Mouse (Mus musculus) limb, embryonic 13.5 days (tissue): ENCODE data around the gene Fpgs. TPM values are rescaled to one million over a fixed set of nuclear protein-coding genes. Genes with fewer than 3 reads are reported as not detected.

Source experiments
- ATAC-seq: fragments of 200-750 bp; cut with Nextera tagmentation; 2 replicates; pipeline ENCODE4 v1.8.0; 2017; ENCODE audit warnings: low read depth, moderate number of reproducible peaks, moderate TSS enrichment; ENCODE audit not compliant: low FRiP score
- H3K27ac ChIP-seq: fragments of 300-500 bp; sonication (generic); 2 replicates; pipeline ENCODE4 v1.5.1; 2015; ENCODE audit warnings: inconsistent platforms, mild to moderate bottlenecking, moderate library complexity
- H3K27me3 ChIP-seq: fragments of 300-500 bp; sonication (generic); 2 replicates; pipeline ENCODE4 v1.6.1; 2015; ENCODE audit warnings: mild to moderate bottlenecking, inconsistent platforms
- H3K36me3 ChIP-seq: fragments of 300-500 bp; sonication (generic); 2 replicates; pipeline ENCODE4 v1.6.1; 2015; ENCODE audit warnings: inconsistent platforms, mild to moderate bottlenecking, moderate library complexity
- H3K4me1 ChIP-seq: fragments of 300-500 bp; sonication (generic); 2 replicates; pipeline ENCODE4 v1.6.1; 2015; ENCODE audit warnings: inconsistent platforms
- H3K4me2 ChIP-seq: fragments of 300-500 bp; sonication (generic); replicated peaks from 2 replicates; pipeline ENCODE4 v1.6.1; 2015; ENCODE audit warnings: inconsistent platforms, mild to moderate bottlenecking, moderate library complexity
- H3K4me3 ChIP-seq: fragments of 300-500 bp; sonication (generic); 2 replicates; pipeline ENCODE4 v1.5.1; 2015; ENCODE audit warnings: moderate library complexity, mild to moderate bottlenecking, inconsistent platforms
- H3K9ac ChIP-seq: fragments of 300-500 bp; sonication (generic); 2 replicates; pipeline ENCODE4 v1.6.1; 2015; ENCODE audit warnings: mild to moderate bottlenecking, inconsistent platforms
- H3K9me3 ChIP-seq: fragments of 300-500 bp; sonication (generic); 2 replicates; pipeline ENCODE4 v1.6.1; 2016; ENCODE audit warnings: inconsistent platforms
- WGBS: fragments of 180-500 bp; shearing (Covaris S2); methylation state at CpG from one replicate; pipeline ENCODE4 v1.1.7; 2015; 5-methylcytosine and 5-hydroxymethylcytosine counted together
- polyA plus RNA-seq: library from polyadenylated mRNA; unstranded; fragments of >200 nt; fragmentation: Nextera tagmentation; extraction: Ambion mirVana; gene quantifications from 2 replicates; pipeline ENCODE4 v1.2.1, GENCODE M21; 2015

The Fpgs gene
- polyA plus RNA-seq: 34.3 and 35.4 TPM in 2 replicates

- H3K4me2 ChIP-seq: no peak within 1 kb of the TSS
- ATAC-seq: no peak
- no peaks in the 10 kb centered on the region for H3K4me1 ChIP-seq
- 75% methylated on average over 2 of the region's 2 CpGs for WGBS
- H3K9me3 ChIP-seq: no peaks in the 10 kb centered on the region
- no peak within 1 kb of the TSS for H3K9ac ChIP-seq
- H3K27me3 ChIP-seq: no peaks in the 10 kb centered on the region
- no peak within 1 kb of the TSS for H3K27ac ChIP-seq
- peaks cover 71% of the 10 kb centered on the region for H3K36me3 ChIP-seq
- no peak within 1 kb of the TSS for H3K4me3 ChIP-seq
Measured at GRCm38 (mm10) chr2:32704021-32704421, at the start of gene Fpgs. Gene Fpgs (minus strand): TSS chr2:32704145.

- WGBS: 64% methylated on average over 10 of the region's 10 CpGs
- H3K4me1 ChIP-seq: peaks cover 17% of the 10 kb centered on the region
Measured at GRCm38 (mm10) chr2:32752181-32752580, 48.2 kb upstream of the Fpgs start.

DNA sequence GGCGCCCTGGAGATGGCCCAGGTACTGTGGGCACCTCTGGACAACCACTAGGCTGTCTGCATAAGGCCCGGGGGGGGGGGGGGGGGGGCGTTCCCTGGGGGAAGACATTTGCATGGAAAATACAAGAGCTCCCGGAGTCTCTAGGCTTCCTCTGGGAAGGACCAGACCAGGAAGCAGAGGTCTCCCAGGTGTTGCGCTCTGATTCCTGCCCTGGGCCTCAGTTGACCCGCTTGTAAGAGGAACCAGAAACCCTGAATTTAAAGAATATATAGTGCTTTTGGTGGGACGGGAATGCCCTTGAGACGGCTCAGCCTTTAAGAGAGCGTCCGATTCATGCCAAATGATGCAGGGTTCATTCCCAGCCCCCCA is 47.7 kb upstream of the Fpgs start:
- Histone ChIP-seq H3K36me3 (peaks cover 40% of the 10 kb centered on the region), H3K27ac (no peak overlapping the region), H3K27me3 (0 out of 2 replicates have a peak, but pooled peaks cover 2% of the 10 kb centered on the region), H3K9me3 (no peaks in the 10 kb centered on the region), H3K4me1 (peaks cover 17% of the 10 kb centered on the region), H3K9ac (peak overlapping the region; percentile 61), H3K4me3 (peak overlapping the region; percentile 42), H3K4me2 (peak overlapping the region; percentile 66)
- ATAC-seq: no peak
- WGBS: 21% methylated on average over 9 of the region's 10 CpGs

More at GRCm38 (mm10) chr2:32752181-32752580, 48.2 kb upstream of the Fpgs start:
- Histone ChIP-seq H3K36me3 (peaks cover 34% of the 10 kb centered on the region), H3K27ac (no peak overlapping the region), H3K4me3 (peak overlapping the region; percentile 42; the same call in 1 of the 2 replicates), H3K4me2 (peak overlapping the region; percentile 66), H3K9me3 (no peaks in the 10 kb centered on the region), H3K9ac (no peak overlapping the region), H3K27me3 (0 out of 2 replicates have a peak, but pooled peaks cover 2% of the 10 kb centered on the region)
- ATAC-seq: no peak

- peak; percentile 83 for ATAC-seq
- Histone ChIP-seq H3K9ac (peak overlapping the region; percentile 61), H3K4me3 (peak overlapping the region; percentile 42), H3K4me1 (peaks cover 17% of the 10 kb centered on the region), H3K9me3 (no peaks in the 10 kb centered on the region), H3K27ac (peak overlapping the region; percentile 10; the same call in 1 of the 2 replicates), H3K4me2 (peak overlapping the region; percentile 66), H3K27me3 (0 out of 2 replicates have a peak, but pooled peaks cover 2% of the 10 kb centered on the region), H3K36me3 (peaks cover 45% of the 10 kb centered on the region)
- WGBS: 7% methylated on average over 29 of the region's 31 CpGs
Measured at GRCm38 (mm10) chr2:32750887-32751664, 47.1 kb upstream of the Fpgs start.

DNA sequence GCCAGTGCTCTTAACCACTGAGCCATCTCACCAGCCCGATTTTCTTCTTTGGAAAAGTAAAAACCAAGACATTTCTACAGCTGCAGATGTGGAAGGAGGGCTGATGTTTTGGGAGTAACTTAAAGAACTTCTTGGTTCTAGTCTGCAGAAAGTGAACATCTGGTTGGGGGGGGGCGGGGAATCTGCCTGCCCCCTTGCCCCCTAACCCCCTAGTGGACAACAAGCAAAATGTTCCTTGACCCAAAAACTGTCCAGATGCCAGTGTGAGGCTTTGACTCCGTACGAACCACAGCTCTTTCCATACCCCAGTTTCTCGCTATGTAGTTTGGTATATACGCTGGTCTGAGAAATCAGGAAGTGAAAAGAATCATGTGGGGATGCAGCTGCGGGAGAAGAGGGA is 46.3 kb upstream of the Fpgs start:
- peaks cover 17% of the 10 kb centered on the region for H3K4me1 ChIP-seq
- 0 out of 2 replicates have a peak, but pooled peaks cover 2% of the 10 kb centered on the region for H3K27me3 ChIP-seq
- H3K4me3 ChIP-seq: no peak overlapping the region
- no peak overlapping the region for H3K27ac ChIP-seq
- 72% methylated on average over 7 of the region's 7 CpGs for WGBS
- H3K9me3 ChIP-seq: no peaks in the 10 kb centered on the region
- H3K36me3 ChIP-seq: peaks cover 54% of the 10 kb centered on the region
- no peak overlapping the region for H3K4me2 ChIP-seq
- H3K9ac ChIP-seq: no peak overlapping the region
- ATAC-seq: no peak

- WGBS: 89% methylated on average over 16 of the region's 16 CpGs
- H3K36me3 ChIP-seq: peaks cover 47% of the 10 kb centered on the region
- peaks cover 17% of the 10 kb centered on the region for H3K4me1 ChIP-seq
- no peak overlapping the region for H3K4me2 ChIP-seq
- no peaks in the 10 kb centered on the region for H3K9me3 ChIP-seq
- no peak for ATAC-seq
- H3K4me3 ChIP-seq: no peak overlapping the region
- 0 out of 2 replicates have a peak, but pooled peaks cover 3% of the 10 kb centered on the region for H3K27me3 ChIP-seq
- no peak overlapping the region for H3K9ac ChIP-seq
- H3K27ac ChIP-seq: no peak overlapping the region
Measured at GRCm38 (mm10) chr2:32749082-32749481, 45.1 kb upstream of the Fpgs start.

DNA sequence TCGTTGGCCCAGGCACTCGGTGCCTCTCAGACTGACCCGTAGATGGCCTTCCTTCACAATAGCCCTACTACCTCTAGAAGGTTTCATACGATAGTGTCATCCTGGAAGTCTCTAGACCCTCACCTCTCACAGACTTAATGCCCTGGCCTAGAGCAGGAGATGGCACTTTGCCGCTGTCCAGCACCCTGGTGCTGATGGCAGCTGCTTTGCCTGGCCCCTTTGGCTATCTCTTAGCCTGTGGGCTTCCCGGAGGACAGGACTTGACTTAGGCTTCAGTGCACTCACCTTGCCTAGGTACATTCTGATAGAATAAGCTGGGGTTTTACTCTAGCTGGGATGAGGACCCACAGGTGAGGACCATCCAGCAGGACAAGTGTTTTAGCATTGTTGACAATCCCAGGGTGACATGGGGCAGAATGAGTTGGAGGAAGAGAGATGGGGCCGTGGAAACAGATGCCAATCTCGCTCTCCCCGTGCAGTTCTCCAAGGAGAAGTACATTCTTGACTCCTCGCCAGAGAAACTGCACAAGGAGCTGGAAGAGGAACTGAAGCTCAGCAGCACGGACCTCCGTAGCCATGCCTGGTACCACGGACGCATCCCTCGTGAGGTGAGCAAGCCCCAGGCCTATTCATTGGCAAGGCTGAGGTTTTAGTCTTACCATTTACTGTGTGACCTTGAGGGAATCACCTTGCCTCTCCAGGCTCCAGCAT is 40.5 kb upstream of the Fpgs start:
- Histone ChIP-seq H3K4me1 (peaks cover 20% of the 10 kb centered on the region), H3K4me3 (no peak overlapping the region), H3K9me3 (no peaks in the 10 kb centered on the region), H3K4me2 (no peak overlapping the region), H3K27me3 (peaks cover 47% of the 10 kb centered on the region), H3K36me3 (peaks cover 33% of the 10 kb centered on the region), H3K27ac (no peak overlapping the region), H3K9ac (no peak overlapping the region)
- no peak for ATAC-seq
- 76% methylated on average over 15 of the region's 15 CpGs for WGBS

DNA sequence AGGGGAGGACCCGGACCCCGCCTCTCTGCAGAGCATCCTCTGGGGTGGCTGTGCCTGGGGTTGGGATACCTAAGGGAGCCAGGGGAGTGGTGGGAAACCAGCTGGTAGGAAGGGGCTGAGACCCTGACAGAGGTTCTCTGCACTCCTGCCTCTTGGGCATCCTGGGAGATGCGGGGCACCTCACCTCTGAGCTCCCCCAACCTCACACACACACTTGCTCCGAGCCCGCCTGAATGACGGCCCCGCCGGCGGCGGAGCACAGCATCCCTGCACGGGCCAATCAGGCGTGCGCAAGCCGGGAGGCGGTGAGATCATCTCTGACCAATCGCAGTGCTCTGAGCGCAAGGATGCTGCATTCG is 38.2 kb upstream of the Fpgs start:
- peaks cover 50% of the 10 kb centered on the region for H3K27me3 ChIP-seq
- no peak overlapping the region for H3K27ac ChIP-seq
- 1% methylated on average over 18 of the region's 18 CpGs for WGBS
- H3K9me3 ChIP-seq: no peaks in the 10 kb centered on the region
- H3K4me1 ChIP-seq: peaks cover 20% of the 10 kb centered on the region
- H3K4me2 ChIP-seq: peak overlapping the region; percentile 97
- ATAC-seq: peak; percentile 70; the same call in 1 of the 2 replicates
- no peak overlapping the region for H3K9ac ChIP-seq
- H3K4me3 ChIP-seq: peak overlapping the region; percentile 57
- peaks cover 21% of the 10 kb centered on the region for H3K36me3 ChIP-seq

DNA sequence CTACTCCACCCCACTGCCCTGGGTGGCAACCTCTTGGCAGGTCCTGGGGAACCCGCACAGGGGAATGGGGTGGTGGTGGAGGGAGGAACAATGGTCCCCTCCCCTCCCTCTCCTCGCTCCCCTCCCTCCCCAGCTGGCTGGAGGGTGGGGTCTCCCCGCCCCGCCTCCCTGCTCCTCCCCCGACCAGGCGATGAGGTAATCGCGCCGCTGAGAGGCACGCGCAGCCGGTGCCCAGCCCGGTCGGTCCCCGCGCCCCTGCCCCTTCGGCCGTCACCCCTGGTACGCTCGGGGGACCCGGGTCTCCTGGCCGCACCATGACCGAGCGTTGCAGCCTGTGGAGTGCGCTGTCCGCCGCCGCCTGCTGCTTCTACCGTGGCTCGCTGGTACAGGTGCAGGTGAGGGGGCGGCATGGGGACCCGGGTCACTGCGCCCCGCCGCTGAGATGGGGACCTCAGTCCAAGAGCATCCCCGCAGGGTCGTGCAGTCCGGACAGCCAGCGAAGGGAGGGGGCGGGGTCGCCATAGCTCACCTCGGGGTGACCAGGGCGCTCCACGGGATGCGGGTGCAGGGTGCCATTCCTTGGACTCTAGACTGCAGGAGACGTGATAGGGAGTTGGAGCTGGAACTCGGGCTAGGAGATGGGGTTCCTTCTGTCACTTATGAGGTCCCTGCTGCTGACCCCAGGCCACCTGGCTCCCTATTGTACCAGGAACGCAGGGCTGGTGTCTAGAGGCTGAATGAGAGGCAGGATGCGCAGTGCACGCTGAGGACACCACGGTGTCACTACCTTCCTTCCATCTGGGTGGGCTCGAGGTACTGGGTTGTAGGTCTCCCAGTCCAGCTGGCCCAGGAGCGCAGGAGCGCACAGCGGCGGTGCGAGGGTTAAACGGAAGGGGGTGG is 37.6 kb upstream of the Fpgs start:
- 3% methylated on average over 45 of the region's 58 CpGs for WGBS

GRCm38 (mm10) chr2:32740916-32741272 is 36.9 kb upstream of the Fpgs start, which contains the start of gene 6330409D20Rik:
Gene 6330409D20Rik (minus strand): TSS chr2:32741016.
- no peak within 1 kb of the TSS for H3K27ac ChIP-seq
- ATAC-seq: no peak
- no peaks in the 10 kb centered on the region for H3K9me3 ChIP-seq
- H3K4me3 ChIP-seq: peak within 1 kb of the TSS; percentile 57
- 5% methylated on average over 11 of the region's 11 CpGs for WGBS
- peaks cover 20% of the 10 kb centered on the region for H3K4me1 ChIP-seq
- peaks cover 50% of the 10 kb centered on the region for H3K27me3 ChIP-seq
- peak within 1 kb of the TSS; percentile 97 for H3K4me2 ChIP-seq
- peak within 1 kb of the TSS; percentile 63 for H3K9ac ChIP-seq
- H3K36me3 ChIP-seq: peaks cover 8% of the 10 kb centered on the region

More for the DNA sequence above, 37.6 kb upstream of the Fpgs start:
- ATAC-seq: peak; percentile 54
- Histone ChIP-seq H3K9ac (peak overlapping the region; percentile 63), H3K27me3 (peaks cover 50% of the 10 kb centered on the region), H3K27ac (no peak overlapping the region), H3K9me3 (no peaks in the 10 kb centered on the region), H3K4me1 (peaks cover 20% of the 10 kb centered on the region), H3K4me2 (peak overlapping the region; percentile 97), H3K36me3 (peaks cover 15% of the 10 kb centered on the region), H3K4me3 (peak overlapping the region; percentile 57)

DNA sequence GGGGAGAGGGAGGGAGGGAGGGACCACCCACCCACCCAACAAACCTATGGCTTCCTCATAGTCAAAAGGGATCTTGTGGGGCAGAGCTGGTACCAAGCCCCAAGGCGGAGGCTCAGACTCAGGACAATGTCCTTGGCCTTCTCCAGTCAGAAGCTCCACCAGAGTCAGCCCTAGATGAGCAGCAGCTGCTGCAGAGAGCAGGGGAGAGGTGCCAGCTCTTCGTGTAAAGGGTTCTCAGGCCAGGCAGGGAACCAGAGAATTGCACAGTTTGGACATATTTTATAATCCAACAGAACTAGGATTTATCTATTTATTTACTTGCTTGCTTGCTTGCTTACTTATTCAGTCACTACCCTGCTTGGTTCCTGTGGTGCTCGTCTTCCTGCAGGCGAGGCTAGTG is 35.4 kb upstream of the Fpgs start:
- WGBS: 74% methylated on average over 4 of the region's 4 CpGs
- no peak overlapping the region for H3K9ac ChIP-seq

More for the DNA sequence above, 35.4 kb upstream of the Fpgs start:
- Histone ChIP-seq H3K27me3 (peaks cover 50% of the 10 kb centered on the region), H3K4me3 (no peak overlapping the region), H3K27ac (no peak overlapping the region), H3K4me1 (peaks cover 25% of the 10 kb centered on the region), H3K4me2 (no peak overlapping the region), H3K9me3 (no peaks in the 10 kb centered on the region), H3K36me3 (no peaks in the 10 kb centered on the region)
- no peak for ATAC-seq
